Mouse (Mus musculus) ES-E14 (cell line): ENCODE results near the gene Stx8. TPM values are rescaled to one million over a fixed set of nuclear protein-coding genes. Genes with fewer than 3 reads are reported as not detected.

Experiments used
- DNase-seq: peaks from one replicate; pipeline ENCODE4 v3.0.0-alpha.2; 2013; ENCODE audit warnings: low read depth, low spot score
- H3K27ac ChIP-seq: 2 replicates; pipeline ENCODE4 v1.5.1; 2012; ENCODE audit warnings: low read depth, mild to moderate bottlenecking, low read length, moderate library complexity, mixed read lengths; ENCODE audit not compliant: poor library complexity, insufficient read depth, severe bottlenecking
- H3K36me3 ChIP-seq: 2 replicates; pipeline ENCODE4 v1.6.1; 2012; ENCODE audit warnings: mild to moderate bottlenecking, low read length, moderate library complexity, mixed read lengths; ENCODE audit not compliant: control insufficient read depth, poor library complexity, insufficient read depth, severe bottlenecking
- H3K4me1 ChIP-seq, 2 experiments: fragments of 150-350 bp in 1 of 2; sonication (generic) in 1 of 2; 2 replicates each; pipeline ENCODE4 v1.6.1; 2012; ENCODE audit warnings: low read length in 2 of 2, mild to moderate bottlenecking in 1 of 2, mixed read lengths in 1 of 2; ENCODE audit not compliant: control insufficient read depth in 2 of 2, insufficient read depth in 2 of 2, poor library complexity in 1 of 2
- H3K4me3 ChIP-seq, 2 experiments: fragments of 150-350 bp in 1 of 2; sonication (generic) in 1 of 2; 2 replicates each; pipeline ENCODE4 v1.5.1; 2012; ENCODE audit warnings: low read length in 2 of 2, low read depth in 1 of 2, mild to moderate bottlenecking in 1 of 2, mixed read lengths in 1 of 2; ENCODE audit not compliant: insufficient read depth in 1 of 2, poor library complexity in 1 of 2, severe bottlenecking in 1 of 2
- H3K9ac ChIP-seq: 2 replicates; pipeline ENCODE4 v1.6.1; 2012; ENCODE audit warnings: low read depth, mild to moderate bottlenecking, low read length, mixed read lengths; ENCODE audit not compliant: poor library complexity, insufficient read depth, severe bottlenecking
- H3K9me3 ChIP-seq: fragments of 150-350 bp; sonication (generic); 2 replicates; pipeline ENCODE4 v1.6.1; 2012; ENCODE audit warnings: low read depth, mild to moderate bottlenecking, low read length; ENCODE audit not compliant: control insufficient read depth, insufficient read depth
- CHD2 ChIP-seq: IDR thresholded peaks from 2 replicates; pipeline ENCODE4 v1.6.1; 2014; ENCODE audit warnings: mild to moderate bottlenecking, low read depth, low read length, inconsistent platforms
- HCFC1 ChIP-seq: IDR thresholded peaks from 2 replicates; pipeline ENCODE4 v1.6.1; 2012; ENCODE audit warnings: low read length, inconsistent platforms, borderline replicate concordance; ENCODE audit not compliant: insufficient read depth
- MAFK ChIP-seq: IDR thresholded peaks from 2 replicates; pipeline ENCODE4 v1.6.1; 2014; ENCODE audit warnings: mild to moderate bottlenecking, low read depth, low read length, inconsistent platforms; ENCODE audit not compliant: insufficient read depth
- ZC3H11A ChIP-seq: IDR thresholded peaks from 2 replicates; pipeline ENCODE4 v1.6.1; 2012; ENCODE audit warnings: low read depth, mild to moderate bottlenecking, inconsistent platforms, low read length, borderline replicate concordance
- ZNF384 ChIP-seq: IDR thresholded peaks from 2 replicates; pipeline ENCODE4 v1.6.1; 2012; ENCODE audit warnings: low read depth, low read length, inconsistent platforms
- in situ Hi-C, 2 experiments: fragments of 600-800 bp; cut with MboI; formaldehyde crosslinking; loops; one replicate each; pipeline ENCODE4 v1.15.1; 2025; ENCODE audit warnings: low sequenced_read_pairs in 2 of 2, inconsistent platforms in 1 of 2; ENCODE audit not compliant: unreplicated experiment in 2 of 2
- total RNA-seq: library from RNA; depleted of rRNA; stranded (reverse); fragments of 300-350 nt; gene quantifications from 2 replicates; pipeline ENCODE4 v1.2.3, GENCODE M21; 2012

Stx8 gene
- total RNA-seq, 1 experiment: 19.4 TPM

- no peaks in the 10 kb centered on the region for H3K4me1 ChIP-seq
- in situ Hi-C loops: no loop called here
- TF ChIP-seq ZC3H11A: no peak
- no peak for TF ChIP-seq ZNF384
- TF ChIP-seq HCFC1: no peak
- TF ChIP-seq CHD2: no peak
- TF ChIP-seq MAFK: no peak
- H3K36me3 ChIP-seq: no peaks in the 10 kb centered on the region
- no peak for DNase-seq
- no peak overlapping the region for H3K27ac ChIP-seq
- H3K4me3 ChIP-seq: no peak overlapping the region
- no peaks in the 10 kb centered on the region for H3K9me3 ChIP-seq
- H3K9ac ChIP-seq: no peak overlapping the region
Measured at GRCm38 (mm10) chr11:68080999-68081398, 115.0 kb downstream of the Stx8 start.

DNA sequence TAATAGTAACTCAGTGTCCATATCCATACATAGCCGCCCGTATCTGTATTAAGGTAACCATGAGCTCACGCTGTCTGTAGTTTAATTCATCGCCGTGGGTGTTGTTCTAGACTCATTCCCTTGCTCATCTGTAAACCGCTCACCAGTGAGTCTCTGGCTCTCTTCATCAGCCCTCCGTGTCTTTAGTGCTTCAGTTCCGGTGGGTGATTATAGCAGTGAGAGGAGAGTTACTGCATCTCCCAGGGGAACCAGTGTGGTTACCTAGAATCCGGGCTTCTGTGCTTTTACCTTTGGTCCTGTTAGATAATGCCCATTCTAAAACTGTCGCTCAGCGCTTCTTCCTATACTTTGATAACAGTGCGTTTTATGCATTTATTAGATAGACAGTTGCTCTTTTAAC is 116.8 kb downstream of the Stx8 start:
- TF ChIP-seq ZC3H11A (no peak), CHD2 (no peak), ZNF384 (no peak), MAFK (no peak), HCFC1 (no peak)
- Histone ChIP-seq H3K9ac (no peak overlapping the region), H3K36me3 (no peaks in the 10 kb centered on the region), H3K9me3 (no peaks in the 10 kb centered on the region), H3K4me1 (no peaks in the 10 kb centered on the region), H3K4me3 (no peak overlapping the region), H3K27ac (no peak overlapping the region)
- in situ Hi-C loops: no loop called here
- no peak for DNase-seq

DNA sequence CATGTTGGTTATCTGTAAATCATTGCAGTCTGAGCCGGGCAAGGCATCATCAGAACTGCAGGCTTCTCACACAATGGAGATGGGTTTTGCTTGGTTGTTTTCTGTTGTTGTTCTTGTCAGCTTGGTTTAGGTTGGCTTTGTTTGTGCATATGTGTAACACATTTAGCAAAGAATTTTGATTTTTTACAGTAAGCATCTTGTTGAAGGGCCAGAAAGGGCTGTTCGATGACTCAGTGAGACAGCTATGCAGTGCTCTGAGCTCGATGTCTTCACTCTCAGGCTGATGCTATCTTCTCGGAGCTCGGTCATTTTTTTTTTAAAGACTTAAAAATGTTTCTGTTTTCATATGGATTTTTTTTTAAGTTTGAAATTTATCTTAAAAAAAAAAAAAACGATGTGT is 117.6 kb downstream of the Stx8 start:
- no peak for DNase-seq
- Histone ChIP-seq H3K4me3 (no peak overlapping the region), H3K9ac (no peak overlapping the region), H3K27ac (no peak overlapping the region), H3K4me1 (no peaks in the 10 kb centered on the region), H3K36me3 (no peaks in the 10 kb centered on the region), H3K9me3 (no peaks in the 10 kb centered on the region)
- TF ChIP-seq ZNF384 (no peak), HCFC1 (no peak), ZC3H11A (no peak)
- in situ Hi-C loops: no loop called here

- H3K9ac ChIP-seq: no peak overlapping the region
- H3K36me3 ChIP-seq: no peaks in the 10 kb centered on the region
- TF ChIP-seq HCFC1 (no peak), CHD2 (no peak), MAFK (no peak), ZNF384 (no peak), ZC3H11A (no peak)
- no peaks in the 10 kb centered on the region for H3K9me3 ChIP-seq
- H3K4me1 ChIP-seq: peaks cover 0 to 3% of the 10 kb centered on the region in 2 experiments; a peak in 1 of 4 replicates
- no peak overlapping the region for H3K27ac ChIP-seq
- DNase-seq: no peak
- H3K4me3 ChIP-seq: no peak overlapping the region
- in situ Hi-C loops: no loop called here
Measured at GRCm38 (mm10) chr11:68086221-68086620, 120.2 kb downstream of the Stx8 start.

GRCm38 (mm10) chr11:68089426-68089825 is 123.4 kb downstream of the Stx8 start:
- no peak overlapping the region for H3K27ac ChIP-seq
- no peak for DNase-seq
- peaks cover 0 to 3% of the 10 kb centered on the region in 2 experiments; a peak in 1 of 4 replicates for H3K4me1 ChIP-seq
- TF ChIP-seq CHD2: no peak
- TF ChIP-seq HCFC1: no peak
- TF ChIP-seq MAFK: no peak
- no peak for TF ChIP-seq ZNF384
- no peak for TF ChIP-seq ZC3H11A
- H3K9ac ChIP-seq: no peak overlapping the region
- no peaks in the 10 kb centered on the region for H3K36me3 ChIP-seq
- in situ Hi-C loops: no loop called here
- no peaks in the 10 kb centered on the region for H3K9me3 ChIP-seq
- H3K4me3 ChIP-seq: no peak overlapping the region
